Mouse (Mus musculus) limb, embryonic 12.5 days (tissue): ENCODE measurements around the gene 4922502D21Rik. TPM values are rescaled to one million over a fixed set of nuclear protein-coding genes. Genes with fewer than 3 reads are reported as not detected.
"Not testable (repeated sequence)": the region's sequence is repeated elsewhere in the genome, so short reads cannot be mapped to it uniquely, and the experiment has no call there.

Experiments
- ATAC-seq: fragments of 200-750 bp; cut with Nextera tagmentation; 2 replicates; pipeline ENCODE4 v1.8.0; 2017; ENCODE audit warnings: low read depth, moderate TSS enrichment; ENCODE audit not compliant: insufficient number of reproducible peaks, insufficient read depth, low FRiP score, low TSS enrichment
- H3K27ac ChIP-seq: fragments of 300-500 bp; sonication (generic); 2 replicates; pipeline ENCODE4 v1.5.1; 2016; ENCODE audit warnings: mild to moderate bottlenecking, moderate library complexity
- H3K27me3 ChIP-seq: fragments of 300-500 bp; sonication (generic); 2 replicates; pipeline ENCODE4 v1.6.1; 2016; ENCODE audit warnings: mild to moderate bottlenecking, moderate library complexity
- H3K36me3 ChIP-seq: fragments of 300-500 bp; sonication (generic); 2 replicates; pipeline ENCODE4 v1.6.1; 2016; ENCODE audit warnings: mild to moderate bottlenecking, moderate library complexity
- H3K4me1 ChIP-seq: fragments of 300-500 bp; sonication (generic); replicated peaks from 2 replicates; pipeline ENCODE4 v1.6.1; 2016
- H3K4me2 ChIP-seq: fragments of 300-500 bp; sonication (generic); 2 replicates; pipeline ENCODE4 v1.6.1; 2016; ENCODE audit warnings: mild to moderate bottlenecking, moderate library complexity
- H3K4me3 ChIP-seq: fragments of 300-500 bp; sonication (generic); replicated peaks from 2 replicates; pipeline ENCODE4 v1.5.1; 2016; ENCODE audit warnings: mild to moderate bottlenecking
- H3K9ac ChIP-seq: fragments of 300-500 bp; sonication (generic); replicated peaks from 2 replicates; pipeline ENCODE4 v1.6.1; 2016; ENCODE audit warnings: mild to moderate bottlenecking, moderate library complexity
- H3K9me3 ChIP-seq: fragments of 300-500 bp; sonication (generic); 2 replicates; pipeline ENCODE4 v1.6.1; 2016; ENCODE audit warnings: mild to moderate bottlenecking, moderate library complexity
- WGBS: fragments of 180-500 bp; shearing (Covaris S2); methylation state at CpG from one replicate; pipeline ENCODE4 v1.1.7; 2016; 5-methylcytosine and 5-hydroxymethylcytosine counted together
- polyA plus RNA-seq: library from polyadenylated mRNA; unstranded; fragments of >200 nt; fragmentation: Nextera tagmentation; extraction: Ambion mirVana; gene quantifications from 2 replicates; pipeline ENCODE4 v1.2.1, GENCODE M21; 2016

The 4922502D21Rik gene
- polyA plus RNA-seq, 1 experiment from 2014 or later = not detected

GRCm38 (mm10) chr6:129344408-129344807, 12.8 kb upstream of the 4922502D21Rik start:
- Histone ChIP-seq H3K4me1 (no peaks in the 10 kb centered on the region), H3K9me3 (peaks cover 12% of the 10 kb centered on the region; the same call in 1 of the 2 replicates), H3K9ac (no peak overlapping the region), H3K4me2 (no peak overlapping the region), H3K27ac (no peak overlapping the region), H3K27me3 (no peaks in the 10 kb centered on the region), H3K36me3 (no peaks in the 10 kb centered on the region), H3K4me3 (no peak overlapping the region)
- 72% methylated on average over 3 of the region's 3 CpGs for WGBS
- ATAC-seq = no peak

- WGBS = 84% methylated on average over 4 of the region's 4 CpGs
- H3K4me2 ChIP-seq, H3K9me3 ChIP-seq, ATAC-seq, H3K9ac ChIP-seq, H3K4me1 ChIP-seq, H3K36me3 ChIP-seq, H3K27ac ChIP-seq, H3K4me3 ChIP-seq, H3K27me3 ChIP-seq: not testable (repeated sequence)
Observed at GRCm38 (mm10) chr6:129342391-129342790, 10.8 kb upstream of the 4922502D21Rik start, which contains the start of gene Clec12a. TSS of gene Clec12a (plus strand) at chr6:129342691.

- Histone ChIP-seq H3K27me3 (no peaks in the 10 kb centered on the region), H3K9ac (no peak overlapping the region), H3K9me3 (no peaks in the 10 kb centered on the region), H3K4me2 (no peak overlapping the region), H3K36me3 (no peaks in the 10 kb centered on the region), H3K27ac (no peak overlapping the region), H3K4me3 (no peak overlapping the region), H3K4me1 (no peaks in the 10 kb centered on the region)
- 61% methylated on average over 1 of the region's 1 CpGs for WGBS
- no peak for ATAC-seq
Observed at GRCm38 (mm10) chr6:129337751-129338150, 6.2 kb upstream of the 4922502D21Rik start.

- no peaks in the 10 kb centered on the region for H3K36me3 ChIP-seq
- no peak overlapping the region for H3K27ac ChIP-seq
- peak; percentile 66; the same call in 1 of the 2 replicates for ATAC-seq
- WGBS = 39% methylated on average over 11 of the region's 11 CpGs
- no peak overlapping the region for H3K9ac ChIP-seq
- no peaks in the 10 kb centered on the region for H3K4me1 ChIP-seq
- H3K4me3 ChIP-seq = no peak overlapping the region
- H3K9me3 ChIP-seq = no peaks in the 10 kb centered on the region
- no peak overlapping the region for H3K4me2 ChIP-seq
- no peaks in the 10 kb centered on the region for H3K27me3 ChIP-seq
Observed at GRCm38 (mm10) chr6:129333674-129334078, 2.1 kb upstream of the 4922502D21Rik start.

- Histone ChIP-seq H3K36me3 (no peaks in the 10 kb centered on the region), H3K27ac (no peak overlapping the region), H3K9me3 (no peaks in the 10 kb centered on the region), H3K4me3 (no peak overlapping the region), H3K9ac (no peak overlapping the region), H3K4me1 (no peaks in the 10 kb centered on the region), H3K4me2 (no peak overlapping the region), H3K27me3 (no peaks in the 10 kb centered on the region)
- ATAC-seq = no peak
- WGBS = 83% methylated on average over 13 of the region's 13 CpGs
Observed at GRCm38 (mm10) chr6:129326568-129327150, 4.9 kb downstream of the 4922502D21Rik start.

GRCm38 (mm10) chr6:129326016-129326415, 5.6 kb downstream of the 4922502D21Rik start:
- Histone ChIP-seq H3K27me3 (no peaks in the 10 kb centered on the region), H3K9ac (no peak overlapping the region), H3K36me3 (no peaks in the 10 kb centered on the region), H3K4me1 (no peaks in the 10 kb centered on the region), H3K9me3 (no peaks in the 10 kb centered on the region), H3K4me2 (no peak overlapping the region), H3K4me3 (no peak overlapping the region), H3K27ac (no peak overlapping the region)
- no peak for ATAC-seq
- WGBS = 79% methylated on average over 1 of the region's 1 CpGs

GRCm38 (mm10) chr6:129319331-129319730, 12.3 kb downstream of the 4922502D21Rik start:
- no peak for ATAC-seq
- H3K4me3 ChIP-seq = no peak overlapping the region
- 75% methylated on average over 4 of the region's 4 CpGs for WGBS
- H3K27ac ChIP-seq = no peak overlapping the region
- H3K4me1 ChIP-seq = no peaks in the 10 kb centered on the region
- H3K9me3 ChIP-seq = no peaks in the 10 kb centered on the region
- no peaks in the 10 kb centered on the region for H3K36me3 ChIP-seq
- no peaks in the 10 kb centered on the region for H3K27me3 ChIP-seq
- no peak overlapping the region for H3K9ac ChIP-seq
- no peak overlapping the region for H3K4me2 ChIP-seq

- no peak for ATAC-seq
- Histone ChIP-seq H3K9me3 (no peaks in the 10 kb centered on the region), H3K4me1 (no peaks in the 10 kb centered on the region), H3K4me3 (no peak overlapping the region), H3K27me3 (no peaks in the 10 kb centered on the region), H3K27ac (no peak overlapping the region), H3K36me3 (no peaks in the 10 kb centered on the region), H3K9ac (no peak overlapping the region), H3K4me2 (no peak overlapping the region)
- WGBS = 50% methylated on average over 1 of the region's 1 CpGs
Observed at GRCm38 (mm10) chr6:129318395-129318794, 13.2 kb downstream of the 4922502D21Rik start.

GRCm38 (mm10) chr6:129316463-129316862, 15.1 kb downstream of the 4922502D21Rik start:
- Histone ChIP-seq H3K9ac (no peak overlapping the region), H3K36me3 (no peaks in the 10 kb centered on the region)
- WGBS = 70% methylated on average over 2 of the region's 2 CpGs

GRCm38 (mm10) chr6:129315698-129316097, 15.9 kb downstream of the 4922502D21Rik start:
- no peak overlapping the region for H3K27ac ChIP-seq
- ATAC-seq = no peak
- no peak overlapping the region for H3K4me3 ChIP-seq
- no peak overlapping the region for H3K9ac ChIP-seq
- 90% methylated on average over 1 of the region's 1 CpGs for WGBS
- no peaks in the 10 kb centered on the region for H3K9me3 ChIP-seq
- no peaks in the 10 kb centered on the region for H3K27me3 ChIP-seq
- no peaks in the 10 kb centered on the region for H3K36me3 ChIP-seq
- H3K4me2 ChIP-seq = no peak overlapping the region
- no peaks in the 10 kb centered on the region for H3K4me1 ChIP-seq

More at GRCm38 (mm10) chr6:129316463-129316862, 15.1 kb downstream of the 4922502D21Rik start:
- Histone ChIP-seq H3K9me3 (no peaks in the 10 kb centered on the region), H3K4me2 (no peak overlapping the region), H3K4me3 (no peak overlapping the region), H3K4me1 (no peaks in the 10 kb centered on the region), H3K27me3 (no peaks in the 10 kb centered on the region), H3K27ac (no peak overlapping the region)
- no peak for ATAC-seq

GRCm38 (mm10) chr6:129314655-129315168, 16.9 kb downstream of the 4922502D21Rik start:
- H3K27me3 ChIP-seq = no peaks in the 10 kb centered on the region
- WGBS = 84% methylated on average over 3 of the region's 3 CpGs
- H3K4me3 ChIP-seq = no peak overlapping the region
- H3K36me3 ChIP-seq = no peaks in the 10 kb centered on the region
- ATAC-seq = no peak
- no peaks in the 10 kb centered on the region for H3K4me1 ChIP-seq
- H3K9ac ChIP-seq = no peak overlapping the region
- H3K27ac ChIP-seq = no peak overlapping the region
- no peaks in the 10 kb centered on the region for H3K9me3 ChIP-seq
- no peak overlapping the region for H3K4me2 ChIP-seq

- 63% methylated on average over 3 of the region's 3 CpGs for WGBS
Observed at GRCm38 (mm10) chr6:129312499-129312898, 19.1 kb downstream of the 4922502D21Rik start.

More at GRCm38 (mm10) chr6:129312499-129312898, 19.1 kb downstream of the 4922502D21Rik start:
- no peaks in the 10 kb centered on the region for H3K27me3 ChIP-seq
- H3K4me1 ChIP-seq = no peaks in the 10 kb centered on the region
- H3K9me3 ChIP-seq = no peaks in the 10 kb centered on the region
- no peak overlapping the region for H3K4me2 ChIP-seq
- no peak overlapping the region for H3K4me3 ChIP-seq
- no peak overlapping the region for H3K9ac ChIP-seq
- H3K36me3 ChIP-seq = no peaks in the 10 kb centered on the region
- no peak for ATAC-seq
- no peak overlapping the region for H3K27ac ChIP-seq
